Mouse (Mus musculus): ENCODE results near the gene Eya4. TPM values are rescaled to one million over a fixed set of nuclear protein-coding genes. Genes with fewer than 3 reads are reported as not detected.

Gene Eya4
- polyA plus RNA-seq, 1 experiment from 2014 or later: 1.4 TPM

GRCm38 (mm10) chr10:23252180-23252579 is 98.4 kb downstream of the Eya4 start:
- no peak overlapping the region for H3K4me2 ChIP-seq (ENCODE audit: low read length)
- H3K36me3 ChIP-seq (ENCODE audit: control insufficient read depth, insufficient read depth, low read length): no peaks in the 10 kb centered on the region
- WGBS: 70% methylated on average over 4 of the region's 4 CpGs
- DNase-seq (ENCODE audit: low spot score) (no peak), ATAC-seq (no peak)
- no peak overlapping the region for H3K9ac ChIP-seq (ENCODE audit: low read length)
- H3K27ac ChIP-seq (ENCODE audit: low read depth, low read length): no peak overlapping the region
- no peak overlapping the region for H3K4me3 ChIP-seq (ENCODE audit: low read depth, low read length)
- H3K27me3 ChIP-seq (replicated peaks; ENCODE audit: control insufficient read depth, insufficient read depth, low read length): no peaks in the 10 kb centered on the region
- no peaks in the 10 kb centered on the region for H3K4me1 ChIP-seq (ENCODE audit: control insufficient read depth, insufficient read depth, low read length)
- H3K9me3 ChIP-seq (replicated peaks; ENCODE audit: control insufficient read depth, low read length): no peaks in the 10 kb centered on the region

- DNase-seq (ENCODE audit: low spot score): peak; percentile 17
- H3K9ac ChIP-seq (ENCODE audit: low read length): no peak overlapping the region
- no peaks in the 10 kb centered on the region for H3K4me1 ChIP-seq (ENCODE audit: control insufficient read depth, insufficient read depth, low read length)
Observed at GRCm38 (mm10) chr10:23246485-23246884, 104.1 kb downstream of the Eya4 start.

GRCm38 (mm10) chr10:23236918-23237317 is 113.7 kb downstream of the Eya4 start:
- no peak for ATAC-seq
- WGBS: 80% methylated on average over 11 of the region's 11 CpGs

More at GRCm38 (mm10) chr10:23246485-23246884, 104.1 kb downstream of the Eya4 start:
- no peaks in the 10 kb centered on the region for H3K27me3 ChIP-seq (replicated peaks; ENCODE audit: control insufficient read depth, insufficient read depth, low read length)
- peak; percentile 68; the same call in 1 of the 2 replicates for ATAC-seq
- WGBS: 57% methylated on average over 3 of the region's 3 CpGs
- H3K36me3 ChIP-seq (ENCODE audit: control insufficient read depth, insufficient read depth, low read length): no peaks in the 10 kb centered on the region
- no peaks in the 10 kb centered on the region for H3K9me3 ChIP-seq (replicated peaks; ENCODE audit: control insufficient read depth, low read length)
- no peak overlapping the region for H3K4me3 ChIP-seq (ENCODE audit: low read depth, low read length)
- no peak overlapping the region for H3K4me2 ChIP-seq (ENCODE audit: low read length)
- no peak overlapping the region for H3K27ac ChIP-seq (ENCODE audit: low read depth, low read length)

GRCm38 (mm10) chr10:23235405-23235804 is 115.2 kb downstream of the Eya4 start:
- no peak for DNase-seq (ENCODE audit: low spot score)

More at GRCm38 (mm10) chr10:23236918-23237317, 113.7 kb downstream of the Eya4 start:
- H3K4me3 ChIP-seq (ENCODE audit: low read depth, low read length): no peak overlapping the region
- H3K9ac ChIP-seq (ENCODE audit: low read length): no peak overlapping the region
- no peak overlapping the region for H3K27ac ChIP-seq (ENCODE audit: low read depth, low read length)
- no peak for DNase-seq (ENCODE audit: low spot score)
- no peak overlapping the region for H3K4me2 ChIP-seq (ENCODE audit: low read length)
- no peaks in the 10 kb centered on the region for H3K4me1 ChIP-seq (ENCODE audit: control insufficient read depth, insufficient read depth, low read length)
- H3K9me3 ChIP-seq (replicated peaks; ENCODE audit: control insufficient read depth, low read length): no peaks in the 10 kb centered on the region
- no peaks in the 10 kb centered on the region for H3K27me3 ChIP-seq (replicated peaks; ENCODE audit: control insufficient read depth, insufficient read depth, low read length)
- no peaks in the 10 kb centered on the region for H3K36me3 ChIP-seq (ENCODE audit: control insufficient read depth, insufficient read depth, low read length)

GRCm38 (mm10) chr10:23233425-23233824 is 117.2 kb downstream of the Eya4 start:
- Histone ChIP-seq H3K4me3 (ENCODE audit: low read depth, low read length) (no peak overlapping the region), H3K9me3 (replicated peaks; ENCODE audit: control insufficient read depth, low read length) (no peaks in the 10 kb centered on the region), H3K9ac (ENCODE audit: low read length) (no peak overlapping the region), H3K4me1 (ENCODE audit: control insufficient read depth, insufficient read depth, low read length) (no peaks in the 10 kb centered on the region), H3K27ac (ENCODE audit: low read depth, low read length) (no peak overlapping the region), H3K36me3 (ENCODE audit: control insufficient read depth, insufficient read depth, low read length) (no peaks in the 10 kb centered on the region), H3K4me2 (ENCODE audit: low read length) (no peak overlapping the region), H3K27me3 (replicated peaks; ENCODE audit: control insufficient read depth, insufficient read depth, low read length) (no peaks in the 10 kb centered on the region)
- DNase-seq (ENCODE audit: low spot score): no peak
- 88% methylated on average over 6 of the region's 6 CpGs for WGBS
- ATAC-seq: no peak

More at GRCm38 (mm10) chr10:23235405-23235804, 115.2 kb downstream of the Eya4 start:
- Histone ChIP-seq H3K9ac (ENCODE audit: low read length) (no peak overlapping the region), H3K4me2 (ENCODE audit: low read length) (no peak overlapping the region), H3K27me3 (replicated peaks; ENCODE audit: control insufficient read depth, insufficient read depth, low read length) (no peaks in the 10 kb centered on the region), H3K4me3 (ENCODE audit: low read depth, low read length) (no peak overlapping the region), H3K36me3 (ENCODE audit: control insufficient read depth, insufficient read depth, low read length) (no peaks in the 10 kb centered on the region), H3K27ac (ENCODE audit: low read depth, low read length) (no peak overlapping the region), H3K4me1 (ENCODE audit: control insufficient read depth, insufficient read depth, low read length) (no peaks in the 10 kb centered on the region), H3K9me3 (replicated peaks; ENCODE audit: control insufficient read depth, low read length) (no peaks in the 10 kb centered on the region)
- ATAC-seq: no peak
- WGBS: 92% methylated on average over 4 of the region's 4 CpGs

GRCm38 (mm10) chr10:23230863-23231262 is 119.7 kb downstream of the Eya4 start:
- 83% methylated on average over 5 of the region's 5 CpGs for WGBS
- no peak overlapping the region for H3K4me3 ChIP-seq (ENCODE audit: low read depth, low read length)
- H3K27ac ChIP-seq (ENCODE audit: low read depth, low read length): no peak overlapping the region
- H3K36me3 ChIP-seq (ENCODE audit: control insufficient read depth, insufficient read depth, low read length): no peaks in the 10 kb centered on the region
- DNase-seq (ENCODE audit: low spot score) (no peak), ATAC-seq (no peak)
- H3K4me2 ChIP-seq (ENCODE audit: low read length): no peak overlapping the region
- H3K4me1 ChIP-seq (ENCODE audit: control insufficient read depth, insufficient read depth, low read length): no peaks in the 10 kb centered on the region
- no peaks in the 10 kb centered on the region for H3K27me3 ChIP-seq (replicated peaks; ENCODE audit: control insufficient read depth, insufficient read depth, low read length)
- H3K9ac ChIP-seq (ENCODE audit: low read length): no peak overlapping the region
- H3K9me3 ChIP-seq (replicated peaks; ENCODE audit: control insufficient read depth, low read length): no peaks in the 10 kb centered on the region

- no peak for DNase-seq (ENCODE audit: low spot score)
- Histone ChIP-seq H3K9me3 (replicated peaks; ENCODE audit: control insufficient read depth, low read length) (no peaks in the 10 kb centered on the region), H3K27me3 (replicated peaks; ENCODE audit: control insufficient read depth, insufficient read depth, low read length) (no peaks in the 10 kb centered on the region), H3K9ac (ENCODE audit: low read length) (no peak overlapping the region), H3K4me3 (ENCODE audit: low read depth, low read length) (no peak overlapping the region), H3K27ac (ENCODE audit: low read depth, low read length) (no peak overlapping the region), H3K4me1 (ENCODE audit: control insufficient read depth, insufficient read depth, low read length) (peaks cover 7% of the 10 kb centered on the region; the same call in 1 of the 2 replicates), H3K36me3 (ENCODE audit: control insufficient read depth, insufficient read depth, low read length) (no peaks in the 10 kb centered on the region), H3K4me2 (ENCODE audit: low read length) (no peak overlapping the region)
- ATAC-seq: no peak
- WGBS: 86% methylated on average over 5 of the region's 5 CpGs
Observed at GRCm38 (mm10) chr10:23223336-23223735, 127.2 kb downstream of the Eya4 start.

- peaks cover 7% of the 10 kb centered on the region; the same call in 1 of the 2 replicates for H3K4me1 ChIP-seq (ENCODE audit: control insufficient read depth, insufficient read depth, low read length)
- H3K4me3 ChIP-seq (ENCODE audit: low read depth, low read length): no peak overlapping the region
- WGBS: 4% methylated on average over 3 of the region's 3 CpGs
- ATAC-seq: no peak
- H3K9ac ChIP-seq (ENCODE audit: low read length): no peak overlapping the region
- H3K27me3 ChIP-seq (replicated peaks; ENCODE audit: control insufficient read depth, insufficient read depth, low read length): no peaks in the 10 kb centered on the region
- no peaks in the 10 kb centered on the region for H3K9me3 ChIP-seq (replicated peaks; ENCODE audit: control insufficient read depth, low read length)
- DNase-seq (ENCODE audit: low spot score): peak; percentile 30
- no peaks in the 10 kb centered on the region for H3K36me3 ChIP-seq (ENCODE audit: control insufficient read depth, insufficient read depth, low read length)
- H3K27ac ChIP-seq (ENCODE audit: low read depth, low read length): no peak overlapping the region
- no peak overlapping the region for H3K4me2 ChIP-seq (ENCODE audit: low read length)
Observed at GRCm38 (mm10) chr10:23220432-23220831, 130.2 kb downstream of the Eya4 start.

GRCm38 (mm10) chr10:23216815-23217214 is 133.8 kb downstream of the Eya4 start:
- ATAC-seq (peak; percentile 50; the same call in 1 of the 2 replicates), DNase-seq (ENCODE audit: low spot score) (peak; percentile 14)
- no peak overlapping the region for H3K4me3 ChIP-seq (ENCODE audit: low read depth, low read length)
- WGBS: 67% methylated on average over 4 of the region's 4 CpGs
- no peak overlapping the region for H3K9ac ChIP-seq (ENCODE audit: low read length)
- no peaks in the 10 kb centered on the region for H3K9me3 ChIP-seq (replicated peaks; ENCODE audit: control insufficient read depth, low read length)
- H3K27ac ChIP-seq (ENCODE audit: low read depth, low read length): no peak overlapping the region
- H3K36me3 ChIP-seq (ENCODE audit: control insufficient read depth, insufficient read depth, low read length): no peaks in the 10 kb centered on the region
- no peaks in the 10 kb centered on the region for H3K27me3 ChIP-seq (replicated peaks; ENCODE audit: control insufficient read depth, insufficient read depth, low read length)
- H3K4me1 ChIP-seq (ENCODE audit: control insufficient read depth, insufficient read depth, low read length): peaks cover 7% of the 10 kb centered on the region; the same call in 1 of the 2 replicates
- no peak overlapping the region for H3K4me2 ChIP-seq (ENCODE audit: low read length)
